Mouse (Mus musculus) thymus, adult 18-20 months (tissue): ENCODE data around the gene Got1.
"Not testable (repeated sequence)": the region's sequence is repeated elsewhere in the genome, so short reads cannot be mapped to it uniquely, and the experiment has no call there.

Experiments used
- DNase-seq, 2 experiments: peaks; one replicate each; pipeline ENCODE4 v3.0.0; 2022; ENCODE audit warnings: mixed read lengths in 2 of 2

Gene Got1

GRCm38 (mm10) chr19:43521362-43521761 is 3.0 kb downstream of the Got1 start:
- DNase-seq: no peak

GRCm38 (mm10) chr19:43520402-43520801 is 4.0 kb downstream of the Got1 start:
- DNase-seq: no peak

GRCm38 (mm10) chr19:43519226-43519625 is 5.2 kb downstream of the Got1 start:
- no peak for DNase-seq

GRCm38 (mm10) chr19:43518261-43518660 is 6.1 kb downstream of the Got1 start:
- no peak for DNase-seq

GRCm38 (mm10) chr19:43517808-43518207 is 6.6 kb downstream of the Got1 start:
- DNase-seq: no peak

- no peak for DNase-seq
Observed at GRCm38 (mm10) chr19:43517320-43517719, 7.1 kb downstream of the Got1 start.

- DNase-seq: no peak
Observed at GRCm38 (mm10) chr19:43516397-43517035, 7.9 kb downstream of the Got1 start.

GRCm38 (mm10) chr19:43515668-43516396 is 8.6 kb downstream of the Got1 start:
- no peak for DNase-seq

- DNase-seq: no peak
Observed at GRCm38 (mm10) chr19:43513874-43514273, 10.5 kb downstream of the Got1 start.

GRCm38 (mm10) chr19:43511621-43512620 is 12.5 kb downstream of the Got1 start:
- no peak for DNase-seq

GRCm38 (mm10) chr19:43510436-43511220 is 13.8 kb downstream of the Got1 start:
- DNase-seq: no peak

- DNase-seq: no peak
Observed at GRCm38 (mm10) chr19:43505441-43505840, 19.0 kb downstream of the Got1 start.

- not testable (repeated sequence) for DNase-seq
Observed at GRCm38 (mm10) chr19:43503593-43503992, 20.8 kb downstream of the Got1 start.

- DNase-seq: no peak
Observed at GRCm38 (mm10) chr19:43502630-43503029, 21.8 kb downstream of the Got1 start.

GRCm38 (mm10) chr19:43498874-43499273 is 25.5 kb downstream of the Got1 start:
- no peak for DNase-seq

- no peak for DNase-seq
Observed at GRCm38 (mm10) chr19:43497440-43497839, 27.0 kb downstream of the Got1 start.

- DNase-seq: peak in 1 of 2 experiments; percentile 10
Observed at GRCm38 (mm10) chr19:43495846-43496245, 28.6 kb downstream of the Got1 start.

- DNase-seq: no peak
Observed at GRCm38 (mm10) chr19:43494914-43495313, 29.5 kb downstream of the Got1 start.

GRCm38 (mm10) chr19:43493878-43494277 is 30.5 kb downstream of the Got1 start:
- no peak for DNase-seq

GRCm38 (mm10) chr19:43493316-43493715 is 31.1 kb downstream of the Got1 start:
- not testable (repeated sequence) for DNase-seq

- no peak for DNase-seq
Observed at GRCm38 (mm10) chr19:43487429-43487828, 37.0 kb downstream of the Got1 start.

- no peak for DNase-seq
Observed at GRCm38 (mm10) chr19:43480512-43480911, 43.9 kb downstream of the Got1 start.
